Mouse (Mus musculus): Measurements from ENCODE around the gene Rasgrp4.

DNA sequence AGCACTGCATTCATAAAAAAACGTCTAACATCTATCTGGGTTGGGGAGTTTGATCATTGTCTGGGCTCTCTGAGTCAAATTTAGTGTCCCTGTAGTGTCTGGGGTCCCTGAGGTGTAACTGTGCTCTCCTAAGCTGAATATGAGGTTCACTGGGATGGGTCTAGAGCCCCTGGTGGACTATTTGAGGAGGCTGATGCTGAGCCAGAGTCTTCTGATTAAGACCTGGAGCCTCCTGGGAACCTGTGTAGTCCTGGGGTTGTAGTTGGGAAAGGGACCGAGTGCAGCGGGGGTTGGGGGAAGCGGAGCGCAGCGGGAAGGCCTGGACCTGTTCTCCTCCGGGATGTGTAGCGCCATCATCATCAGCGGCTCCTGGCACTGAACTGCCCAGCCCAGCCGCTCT, 47.7 kb upstream of the Rasgrp4 start:
- no peak for TF ChIP-seq ZNF384 (IDR thresholded peaks at IDR 0.05; ENCODE audit: low read depth, low read length)
- TF ChIP-seq ZC3H11A (IDR thresholded peaks at IDR 0.05; ENCODE audit: borderline replicate concordance, low read depth, low read length): no peak
- TF ChIP-seq CHD2 (IDR thresholded peaks at IDR 0.05; ENCODE audit: low read depth, low read length): no peak
- TF ChIP-seq HCFC1 (IDR thresholded peaks at IDR 0.05; ENCODE audit: borderline replicate concordance, insufficient read depth, low read length): no peak
- no peak for TF ChIP-seq MAFK (IDR thresholded peaks at IDR 0.05; ENCODE audit: insufficient read depth, low read depth, low read length)
